Mouse (Mus musculus): ENCODE measurements around the gene Ctbp1.

Gene Ctbp1

DNA sequence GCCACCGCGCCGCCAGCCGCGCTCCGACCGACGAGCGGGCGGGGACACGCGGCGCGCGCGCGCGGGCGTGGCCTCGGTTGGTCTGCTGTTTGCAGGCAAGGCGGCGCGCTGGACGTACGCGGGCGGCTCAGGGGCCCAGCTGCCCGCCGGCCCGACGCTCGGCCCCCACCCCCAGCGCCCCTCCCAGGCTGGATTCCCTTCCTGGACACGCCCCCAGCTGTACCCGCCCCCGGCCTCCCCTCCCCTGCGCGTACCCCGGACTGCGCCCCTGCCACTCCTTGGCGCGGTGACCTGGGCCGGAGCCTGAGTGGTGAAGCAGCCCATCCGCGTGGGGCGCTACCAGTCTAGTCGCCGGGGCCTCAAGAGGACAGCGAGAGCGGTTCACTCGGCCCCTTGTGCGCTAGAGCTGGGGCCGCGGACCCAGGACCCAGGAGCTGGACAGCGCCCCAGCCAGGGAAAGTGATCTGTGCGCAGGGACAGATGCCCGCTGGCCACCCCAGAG lies at the start of gene Ctbp1:
Gene Ctbp1 (minus strand): TSS at position 42 of the 502 bp plus-strand sequence.
- DNase-seq (ENCODE audit: low read depth), result peak; percentile 90

DNA sequence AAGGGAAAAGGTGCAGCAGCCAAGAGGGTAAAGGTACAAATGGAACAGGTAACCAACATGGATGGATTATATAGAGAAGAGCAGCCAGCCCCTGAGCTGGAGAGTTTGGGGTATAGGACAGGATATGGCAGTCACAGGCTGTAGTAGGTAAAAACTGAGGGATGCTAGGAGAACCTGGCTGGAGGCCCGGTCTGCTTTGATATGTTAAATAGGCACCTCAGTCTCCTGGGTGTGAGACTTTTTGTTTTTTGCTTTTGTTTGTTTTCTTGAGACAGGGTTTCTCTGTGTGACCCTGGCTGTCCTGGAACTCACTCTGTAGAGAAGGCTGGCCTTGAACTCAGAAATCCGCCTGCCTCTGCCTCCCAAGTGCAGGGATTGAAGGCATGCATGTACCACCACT lies 49.7 kb upstream of the Ctbp1 start:
- DNase-seq (ENCODE audit: low read depth), result no peak

DNA sequence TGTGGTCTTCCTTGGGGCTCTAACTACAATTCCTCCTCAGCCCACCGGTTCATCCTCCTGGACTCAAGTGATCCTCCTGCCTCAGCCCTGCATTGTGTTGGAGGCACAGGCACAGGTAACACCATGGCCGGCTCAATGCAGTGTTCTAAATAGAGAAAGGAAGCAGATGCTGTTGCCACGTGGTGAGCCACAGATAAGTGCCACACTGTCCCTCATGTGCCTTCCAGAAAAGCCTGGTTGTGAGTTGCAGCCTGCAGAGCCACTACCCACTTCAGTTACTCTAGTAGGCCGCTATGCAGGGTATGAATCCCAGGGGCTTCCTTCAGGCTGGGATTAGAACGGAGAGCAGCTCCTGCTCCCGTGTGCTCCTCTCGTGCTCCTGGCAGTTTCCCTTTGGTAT lies 37.4 kb upstream of the Ctbp1 start:
- no peak for DNase-seq (ENCODE audit: low read depth)

- DNase-seq (ENCODE audit: low read depth), result peak; percentile 4
These were observed 36.1 kb upstream of the Ctbp1 start for GRCm38 (mm10) chr5:33310704-33311462.

DNA sequence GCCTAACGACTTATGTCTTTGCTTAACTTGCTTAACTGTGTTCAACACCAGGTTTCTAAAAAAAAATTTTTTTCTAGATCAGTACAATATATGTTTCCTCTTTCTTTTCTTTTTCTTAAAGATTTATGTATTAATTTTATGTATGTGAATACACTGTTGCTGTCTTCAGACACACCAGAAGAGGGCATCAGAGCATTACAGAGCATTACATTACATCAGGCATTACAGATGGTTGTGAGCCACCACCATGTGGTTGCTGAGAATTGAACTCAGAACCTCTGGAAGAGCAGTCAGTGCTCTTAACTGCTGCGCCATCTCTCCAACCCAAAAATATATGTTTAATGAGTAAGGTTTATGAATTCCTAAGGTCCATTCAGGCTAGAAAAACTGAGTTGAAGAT lies 27.0 kb upstream of the Ctbp1 start:
- no peak for DNase-seq (ENCODE audit: low read depth)

DNA sequence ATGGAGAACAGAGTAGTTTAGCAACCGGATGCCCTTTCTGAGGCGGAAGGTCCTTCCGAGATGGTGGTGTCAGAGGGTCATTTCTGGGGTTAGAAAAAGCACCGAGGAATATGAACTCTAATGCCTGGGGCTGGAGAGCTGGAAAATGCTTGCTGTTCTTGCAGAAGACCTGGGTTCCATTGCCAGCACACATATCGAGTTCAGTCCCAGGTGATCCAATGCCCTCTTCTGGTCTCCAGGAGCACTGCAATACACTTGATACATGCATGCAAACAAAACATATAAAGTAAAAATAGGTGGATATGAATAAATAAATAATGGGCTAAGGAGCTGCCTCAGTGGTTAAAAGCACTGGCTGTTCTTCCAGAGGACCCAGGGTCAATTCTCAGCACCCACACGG lies 22.4 kb upstream of the Ctbp1 start:
- peak; percentile 36 for DNase-seq (ENCODE audit: low read depth)

- DNase-seq (ENCODE audit: low read depth), result no peak
These were observed 19.1 kb upstream of the Ctbp1 start for GRCm38 (mm10) chr5:33293796-33294430.

DNA sequence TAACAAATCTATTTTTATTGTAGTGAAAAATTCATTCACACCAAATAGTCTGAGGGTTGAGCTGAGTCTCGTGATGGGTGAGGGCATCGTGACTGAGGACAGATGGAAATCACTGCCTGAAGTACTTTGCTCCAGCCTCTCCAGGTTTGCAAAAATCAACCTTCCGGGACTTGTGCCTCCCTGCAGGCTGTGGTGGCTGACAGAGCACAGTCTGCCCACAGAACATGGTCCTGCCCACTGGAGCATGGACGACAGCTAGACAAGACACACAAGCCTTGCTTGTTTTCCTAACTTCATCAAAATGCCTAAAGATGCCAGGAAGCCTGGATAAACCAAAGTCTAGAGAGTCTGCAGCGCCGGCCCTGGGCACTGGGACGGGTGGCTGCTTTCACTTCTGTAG lies 9.2 kb upstream of the Ctbp1 start:
- DNase-seq (ENCODE audit: low read depth), result no peak

GRCm38 (mm10) chr5:33281428-33281827 lies 6.6 kb upstream of the Ctbp1 start:
- no peak for DNase-seq (ENCODE audit: low read depth)

- peak; percentile 47 for DNase-seq (ENCODE audit: low read depth)
These were observed 4.2 kb upstream of the Ctbp1 start for GRCm38 (mm10) chr5:33278950-33279349.

GRCm38 (mm10) chr5:33277286-33277685 lies 2.5 kb upstream of the Ctbp1 start:
- DNase-seq (ENCODE audit: low read depth), result no peak

GRCm38 (mm10) chr5:33275754-33276153 lies 960 bp upstream of the Ctbp1 start:
- DNase-seq (ENCODE audit: low read depth), result peak; percentile 24

DNA sequence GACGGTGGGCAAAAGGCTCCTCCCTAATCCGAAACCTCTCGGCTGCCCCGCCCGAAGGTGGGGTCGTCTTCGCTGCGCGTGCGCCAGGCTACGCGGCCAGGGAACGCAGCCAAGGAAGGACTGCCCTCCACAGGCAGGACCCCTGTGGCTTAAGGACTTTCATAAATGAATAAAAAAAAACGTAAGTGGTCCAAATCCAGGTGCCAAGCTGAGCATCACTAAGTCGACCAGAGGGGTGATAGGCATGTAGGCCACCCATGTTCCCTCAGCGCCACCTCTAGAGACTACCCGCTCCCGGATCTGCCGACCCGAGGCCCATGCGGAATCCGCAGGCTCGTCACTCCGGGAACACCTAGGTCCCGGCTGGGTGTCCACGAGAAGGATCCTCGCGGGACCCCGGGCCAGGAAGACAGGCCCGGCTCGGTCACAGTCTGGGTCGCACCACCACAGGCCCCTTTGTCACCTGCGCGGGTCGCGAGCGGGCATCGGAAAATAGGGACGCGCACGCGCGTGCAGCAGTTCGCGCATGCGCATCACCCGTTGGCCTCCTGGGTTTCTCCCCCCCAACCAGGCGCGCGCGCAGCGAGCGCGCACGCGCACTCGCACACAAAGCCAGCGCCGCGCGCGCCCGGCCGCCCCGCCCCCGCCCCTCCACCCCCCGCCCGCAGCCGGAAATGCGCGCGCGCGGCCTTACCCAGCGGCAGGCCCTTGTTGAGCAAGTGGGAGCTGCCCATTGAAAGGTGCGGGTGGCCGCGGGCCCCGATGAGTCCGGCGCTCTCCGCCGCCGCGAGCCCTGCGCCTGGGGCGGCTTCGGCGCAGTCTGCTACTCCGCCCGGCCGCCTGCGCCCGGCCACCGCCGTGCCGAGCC lies 475 bp downstream of the Ctbp1 start:
- DNase-seq (ENCODE audit: low read depth), result peak; percentile 95

DNA sequence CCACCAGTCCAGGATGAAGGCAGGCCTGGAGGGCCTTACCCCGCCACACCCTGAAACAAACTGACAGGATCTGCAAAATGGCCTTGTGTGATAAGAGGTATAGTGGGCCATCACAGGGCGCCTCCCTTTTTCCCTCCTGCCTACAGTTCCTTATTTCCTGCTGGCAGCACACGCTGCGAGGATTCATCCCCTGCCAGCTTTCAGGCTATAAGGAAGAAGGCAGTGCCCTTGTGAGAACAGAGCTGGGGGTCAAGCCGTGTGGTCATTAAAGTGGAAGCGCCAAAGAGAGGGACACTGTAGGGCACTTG lies 1.1 kb downstream of the Ctbp1 start:
- DNase-seq (ENCODE audit: low read depth), result no peak

GRCm38 (mm10) chr5:33272845-33273776 lies 1.7 kb downstream of the Ctbp1 start:
- DNase-seq (ENCODE audit: low read depth), result no peak

DNA sequence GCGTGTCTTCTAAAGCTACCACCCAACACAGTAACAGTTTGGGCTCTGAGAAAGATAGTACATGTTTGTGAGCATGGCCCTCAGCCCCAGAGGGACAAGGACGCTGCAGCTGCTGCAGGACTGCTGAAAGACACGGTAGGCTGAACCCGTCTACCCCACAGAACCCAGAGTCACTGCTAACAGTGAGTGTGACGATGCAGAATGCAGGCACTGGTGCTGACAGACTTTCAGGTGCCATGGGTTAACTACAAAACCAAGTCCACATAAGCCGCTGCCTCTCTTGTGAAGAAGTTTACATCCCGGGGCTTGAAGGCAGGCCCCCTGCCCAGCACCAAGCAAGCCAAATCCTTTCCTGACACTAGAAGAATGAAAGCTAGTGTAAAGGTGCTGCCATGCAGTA lies 2.6 kb downstream of the Ctbp1 start:
- DNase-seq (ENCODE audit: low read depth), result no peak

DNA sequence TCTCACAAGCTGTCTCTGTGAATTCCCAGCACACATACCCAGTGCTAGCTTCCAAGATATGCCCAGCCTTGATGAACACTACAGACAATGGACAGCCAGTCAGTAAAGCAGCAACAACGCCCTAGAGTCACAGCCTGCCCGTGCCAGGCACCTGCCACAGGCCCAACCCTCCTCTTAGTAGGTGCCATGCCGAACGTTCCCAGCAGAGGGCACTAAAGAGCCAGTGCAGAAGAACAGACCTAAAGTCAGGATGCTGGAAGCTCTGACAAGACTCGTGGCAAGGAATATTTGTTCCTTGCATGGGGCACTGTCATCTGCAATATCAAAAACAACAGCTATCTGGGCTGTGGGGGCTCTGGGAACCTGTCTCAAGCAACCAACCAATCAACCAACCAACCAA lies 4.2 kb downstream of the Ctbp1 start:
- DNase-seq (ENCODE audit: low read depth), result peak; percentile 92

- DNase-seq (ENCODE audit: low read depth), result no peak
These were observed 20.4 kb downstream of the Ctbp1 start for GRCm38 (mm10) chr5:33254416-33254815.

GRCm38 (mm10) chr5:33248186-33248585 lies 26.6 kb downstream of the Ctbp1 start:
- DNase-seq (ENCODE audit: low read depth), result no peak

DNA sequence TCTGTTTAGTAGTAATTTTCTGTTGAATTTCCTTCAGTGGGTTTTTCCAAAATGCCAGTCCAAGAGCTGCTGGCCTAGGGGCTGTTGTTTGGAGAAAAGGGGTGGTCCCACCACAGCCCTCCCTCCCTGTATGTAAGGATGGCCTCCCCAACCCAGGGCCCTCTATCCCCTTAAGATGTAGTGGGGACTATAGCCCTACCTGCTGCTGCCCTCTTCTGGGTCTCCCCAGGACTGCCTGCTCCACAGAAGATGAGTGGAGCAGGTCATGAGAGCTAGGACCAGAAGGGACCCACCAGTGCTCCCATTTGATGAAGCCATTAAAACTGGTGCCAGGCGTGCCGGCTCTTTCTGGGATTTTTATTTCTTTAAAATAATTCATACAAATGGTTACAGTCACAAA lies 27.4 kb downstream of the Ctbp1 start:
- DNase-seq (ENCODE audit: low read depth), result no peak

GRCm38 (mm10) chr5:33245701-33246100 lies 29.1 kb downstream of the Ctbp1 start:
- DNase-seq (ENCODE audit: low read depth), result no peak

Data from induced T-regulatory cell, adult 2 months (primary cell).